Mouse (Mus musculus) brain, embryonic 14.5 days (tissue): Measurements from ENCODE around the gene Adora1.

Source experiments
- CTCF ChIP-seq: fragments of 200-500 bp; IDR thresholded peaks from 2 replicates; pipeline ENCODE4 v1.5.1; 2012; ENCODE audit warnings: inconsistent platforms, mild to moderate bottlenecking, moderate library complexity, borderline replicate concordance; ENCODE audit not compliant: insufficient read depth, insufficient read length; ENCODE audit errors: extremely low read depth
- POLR2A ChIP-seq: fragments of 200-500 bp; IDR thresholded peaks from 2 replicates; pipeline ENCODE4 v1.6.1; 2012; ENCODE audit warnings: mild to moderate bottlenecking, inconsistent platforms, borderline replicate concordance; ENCODE audit not compliant: poor library complexity, insufficient read depth, insufficient read length, severe bottlenecking; ENCODE audit errors: extremely low read depth

- TF ChIP-seq POLR2A (no peak), CTCF (no peak)
Measured at GRCm38 (mm10) chr1:134226739-134227138, 8.5 kb downstream of the Adora1 start.
